Mouse (Mus musculus) midbrain, embryonic 12.5 days (tissue): ENCODE measurements at regions not wholly inside any gene's neighbourhood (a gene's known extent, or its start where the extent isn't known, plus 50 kb on each side); places are given as distances from the start of the nearest gene placed in this dataset.
A peak's percentile ranks its signal among the peaks of the same experiment; 100 is the strongest.
"Not testable (repeated sequence)": the region's sequence is repeated elsewhere in the genome, so short reads cannot be mapped to it uniquely, and the experiment has no call there.

Experiments
- ATAC-seq: fragments of 200-750 bp; cut with Nextera tagmentation; 2 replicates; pipeline ENCODE4 v1.8.0; 2017; ENCODE audit warnings: low read depth, moderate TSS enrichment, moderate library complexity; ENCODE audit not compliant: low FRiP score
- H3K27ac ChIP-seq: fragments of 300-500 bp; sonication (generic); replicated peaks from 2 replicates; pipeline ENCODE4 v1.5.1; 2016; ENCODE audit warnings: mild to moderate bottlenecking
- H3K27me3 ChIP-seq: fragments of 300-500 bp; sonication (generic); 2 replicates; pipeline ENCODE4 v1.6.1; 2016; ENCODE audit warnings: mild to moderate bottlenecking
- H3K36me3 ChIP-seq: fragments of 300-500 bp; sonication (generic); 2 replicates; pipeline ENCODE4 v1.6.1; 2016
- H3K4me1 ChIP-seq: fragments of 300-500 bp; sonication (generic); 2 replicates; pipeline ENCODE4 v1.6.1; 2016
- H3K4me2 ChIP-seq: fragments of 300-500 bp; sonication (generic); replicated peaks from 2 replicates; pipeline ENCODE4 v1.6.1; 2016; ENCODE audit warnings: mild to moderate bottlenecking, moderate library complexity
- H3K4me3 ChIP-seq: fragments of 300-500 bp; sonication (generic); 2 replicates; pipeline ENCODE4 v1.5.1; 2016; ENCODE audit warnings: mild to moderate bottlenecking
- H3K9ac ChIP-seq: fragments of 300-500 bp; sonication (generic); replicated peaks from 2 replicates; pipeline ENCODE4 v1.6.1; 2016; ENCODE audit warnings: mild to moderate bottlenecking, moderate library complexity
- H3K9me3 ChIP-seq: fragments of 300-500 bp; sonication (generic); 2 replicates; pipeline ENCODE4 v1.6.1; 2016; ENCODE audit warnings: mild to moderate bottlenecking
- WGBS: fragments of 180-500 bp; shearing (Covaris S2); methylation state at CpG from one replicate; pipeline ENCODE4 v1.1.7; 2016; 5-methylcytosine and 5-hydroxymethylcytosine counted together

- not testable (repeated sequence) for H3K4me3 ChIP-seq, H3K27me3 ChIP-seq, H3K9me3 ChIP-seq, ATAC-seq, H3K4me1 ChIP-seq, H3K36me3 ChIP-seq, H3K27ac ChIP-seq, H3K4me2 ChIP-seq, H3K9ac ChIP-seq
- 79% methylated on average over 4 of the region's 4 CpGs for WGBS
Observed at GRCm38 (mm10) chr10:26607081-26607480, 146.1 kb upstream of the Arhgap18 start.

DNA sequence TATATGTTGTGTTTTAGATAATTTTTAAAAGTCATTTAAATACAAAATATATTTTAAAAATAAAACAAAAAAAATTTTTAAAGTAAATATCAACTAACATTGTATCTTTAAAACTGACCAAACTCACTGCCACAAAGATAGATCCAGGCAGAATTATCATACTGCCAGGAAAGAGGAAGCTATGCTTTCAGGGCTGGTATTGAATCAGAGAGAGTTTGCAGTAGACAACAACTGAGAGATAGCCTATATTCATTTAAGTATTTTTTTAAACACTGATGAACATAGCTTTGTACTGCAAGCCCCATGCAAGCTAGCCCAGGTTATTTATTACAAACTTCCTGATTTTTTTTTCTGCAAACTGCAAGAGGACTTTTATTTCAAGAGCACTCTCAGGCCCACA lies 142.0 kb upstream of the Arhgap18 start:
- Histone ChIP-seq H3K4me1 (no peaks in the 10 kb centered on the region), H3K27me3 (no peaks in the 10 kb centered on the region), H3K9ac (no peak overlapping the region), H3K9me3 (no peaks in the 10 kb centered on the region), H3K27ac (no peak overlapping the region), H3K4me3 (no peak overlapping the region), H3K4me2 (no peak overlapping the region), H3K36me3 (no peaks in the 10 kb centered on the region)
- ATAC-seq = no peak

DNA sequence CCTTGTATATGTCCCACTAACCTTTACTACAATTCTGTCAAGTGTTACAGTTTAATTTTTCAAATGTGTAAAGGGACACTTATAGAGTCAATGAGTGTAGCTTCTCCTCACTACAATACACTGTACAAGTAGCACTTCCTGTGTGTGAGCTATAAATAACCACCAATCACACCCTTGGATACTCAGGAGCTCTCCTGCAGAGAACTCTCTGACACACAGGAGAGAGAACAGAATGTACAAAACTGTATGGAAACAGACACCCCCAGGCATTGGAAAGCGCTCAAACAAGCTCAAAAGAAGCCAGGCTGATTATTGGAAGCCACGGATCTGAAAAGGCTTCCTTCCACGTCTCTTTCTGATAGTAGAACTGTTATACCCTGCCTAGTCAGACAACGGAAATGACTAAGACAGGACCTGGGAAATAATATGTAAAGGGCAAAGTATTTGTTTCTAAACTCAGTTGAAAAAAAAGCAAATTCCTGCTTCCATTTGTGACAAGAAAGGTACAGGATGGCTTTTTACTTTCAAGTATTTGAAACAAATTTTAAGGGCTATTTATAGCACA lies 122.9 kb upstream of the Arhgap18 start:
- ATAC-seq = no peak
- Histone ChIP-seq H3K9me3 (no peaks in the 10 kb centered on the region), H3K4me1 (no peaks in the 10 kb centered on the region), H3K4me2 (no peak overlapping the region), H3K36me3 (no peaks in the 10 kb centered on the region), H3K27me3 (no peaks in the 10 kb centered on the region), H3K9ac (no peak overlapping the region), H3K4me3 (no peak overlapping the region), H3K27ac (no peak overlapping the region)
- WGBS = 71% methylated on average over 4 of the region's 4 CpGs

DNA sequence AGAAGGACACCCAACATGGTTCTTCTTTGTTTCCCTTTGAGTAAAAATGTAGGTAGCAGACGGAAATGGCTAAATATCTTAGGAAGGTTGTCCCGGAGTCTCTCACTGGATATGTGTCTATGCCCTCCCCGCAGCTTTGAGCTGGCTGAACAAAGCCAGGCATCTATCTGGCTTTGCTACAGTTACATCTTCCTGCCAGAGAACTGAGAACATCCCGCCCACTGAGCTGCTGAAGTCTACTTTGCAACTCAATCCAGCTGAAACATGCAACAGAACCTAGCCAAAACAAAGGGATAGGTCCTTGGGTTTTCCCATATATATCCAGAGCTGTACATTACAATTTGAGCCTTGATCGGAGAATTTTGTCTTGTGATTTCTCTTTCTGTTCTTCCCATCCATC lies 121.0 kb upstream of the Arhgap18 start:
- H3K9me3 ChIP-seq = no peaks in the 10 kb centered on the region
- 93% methylated on average over 5 of the region's 5 CpGs for WGBS
- no peak overlapping the region for H3K4me2 ChIP-seq
- no peaks in the 10 kb centered on the region for H3K36me3 ChIP-seq
- no peak overlapping the region for H3K4me3 ChIP-seq
- H3K4me1 ChIP-seq = no peaks in the 10 kb centered on the region
- H3K27me3 ChIP-seq = no peaks in the 10 kb centered on the region
- no peak overlapping the region for H3K9ac ChIP-seq
- H3K27ac ChIP-seq = no peak overlapping the region
- no peak for ATAC-seq

DNA sequence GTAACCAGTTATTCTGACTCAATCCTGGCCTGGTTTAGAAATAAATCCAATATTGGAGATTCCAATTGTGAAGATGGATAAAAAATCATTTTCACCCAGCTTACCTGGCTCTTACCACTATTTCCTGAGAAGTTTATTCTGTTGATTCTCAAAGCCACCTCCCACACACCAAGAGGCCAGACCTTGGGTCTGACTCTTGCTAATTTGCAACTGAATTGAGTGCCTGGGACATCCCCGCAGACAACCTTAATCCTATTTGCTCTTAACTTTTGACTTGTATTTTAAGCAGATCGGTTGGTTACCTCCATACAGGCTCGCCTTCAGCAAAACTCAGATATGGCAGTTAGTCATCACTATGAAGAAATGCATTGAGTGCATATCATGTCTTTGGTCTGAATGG lies 115.8 kb upstream of the Arhgap18 start:
- ATAC-seq = no peak

GRCm38 (mm10) chr10:26638056-26638455 lies 115.2 kb upstream of the Arhgap18 start:
- Histone ChIP-seq H3K9me3 (no peaks in the 10 kb centered on the region), H3K4me1 (no peaks in the 10 kb centered on the region), H3K36me3 (no peaks in the 10 kb centered on the region), H3K27ac (no peak overlapping the region), H3K27me3 (no peaks in the 10 kb centered on the region), H3K4me3 (no peak overlapping the region), H3K4me2 (no peak overlapping the region), H3K9ac (no peak overlapping the region)
- no peak for ATAC-seq
- WGBS = 65% methylated on average over 4 of the region's 4 CpGs

More for the DNA sequence above, 115.8 kb upstream of the Arhgap18 start:
- H3K4me2 ChIP-seq = no peak overlapping the region
- H3K9me3 ChIP-seq = no peaks in the 10 kb centered on the region
- no peak overlapping the region for H3K9ac ChIP-seq
- no peaks in the 10 kb centered on the region for H3K4me1 ChIP-seq
- no peak overlapping the region for H3K27ac ChIP-seq
- 11% methylated on average over 3 of the region's 3 CpGs for WGBS
- no peaks in the 10 kb centered on the region for H3K36me3 ChIP-seq
- H3K27me3 ChIP-seq = no peaks in the 10 kb centered on the region
- no peak overlapping the region for H3K4me3 ChIP-seq

DNA sequence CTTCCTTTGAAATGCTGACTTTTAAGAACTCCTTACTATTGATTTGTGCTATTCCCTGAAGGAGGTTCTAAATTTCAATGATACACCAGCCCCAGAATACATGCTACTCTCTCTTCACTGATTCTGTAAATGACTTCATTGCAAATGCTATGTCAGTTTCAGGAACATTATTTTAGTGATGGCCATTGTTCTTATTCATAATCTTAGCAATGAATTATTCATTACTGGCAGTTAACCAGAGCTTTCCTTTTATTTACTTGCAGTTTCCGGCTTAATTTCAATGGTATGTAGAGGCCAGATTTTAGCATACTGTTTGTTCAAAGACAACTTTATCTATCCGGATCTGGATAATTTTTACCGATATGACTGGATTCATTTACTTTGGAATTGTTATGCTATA lies 114.1 kb upstream of the Arhgap18 start:
- Histone ChIP-seq H3K4me3 (no peak overlapping the region), H3K4me1 (no peaks in the 10 kb centered on the region), H3K9ac (no peak overlapping the region), H3K27ac (no peak overlapping the region), H3K4me2 (no peak overlapping the region), H3K9me3 (no peaks in the 10 kb centered on the region), H3K36me3 (no peaks in the 10 kb centered on the region), H3K27me3 (no peaks in the 10 kb centered on the region)
- WGBS = 62% methylated on average over 3 of the region's 3 CpGs
- no peak for ATAC-seq

DNA sequence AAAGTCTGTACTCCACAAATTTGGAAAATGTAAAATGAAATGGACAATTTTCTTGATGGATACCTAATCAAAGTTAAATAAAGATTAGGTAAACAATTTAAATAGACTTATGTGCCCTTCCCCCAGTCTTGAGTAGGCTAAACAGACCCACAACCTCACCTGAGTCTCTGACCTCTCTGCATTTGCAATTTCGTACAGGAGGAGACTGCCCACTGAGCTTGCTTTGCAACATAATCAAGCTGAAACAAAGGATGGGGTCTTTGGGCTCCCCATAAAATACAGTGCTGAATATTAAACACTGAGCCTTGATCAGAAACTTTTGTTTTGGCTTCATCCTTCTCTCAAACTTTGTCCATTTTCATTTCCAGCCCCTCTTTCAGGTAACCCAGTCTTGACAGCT lies 100.1 kb upstream of the Arhgap18 start:
- Histone ChIP-seq H3K9ac (no peak overlapping the region), H3K9me3 (no peaks in the 10 kb centered on the region), H3K4me1 (no peaks in the 10 kb centered on the region), H3K4me2 (no peak overlapping the region), H3K36me3 (no peaks in the 10 kb centered on the region), H3K27ac (no peak overlapping the region), H3K4me3 (no peak overlapping the region), H3K27me3 (no peaks in the 10 kb centered on the region)
- ATAC-seq = no peak
- WGBS = 81% methylated on average over 1 of the region's 1 CpGs

- ATAC-seq = no peak
- Histone ChIP-seq H3K4me2 (no peak overlapping the region), H3K27me3 (no peaks in the 10 kb centered on the region), H3K27ac (no peak overlapping the region), H3K36me3 (no peaks in the 10 kb centered on the region), H3K4me1 (no peaks in the 10 kb centered on the region), H3K9me3 (no peaks in the 10 kb centered on the region), H3K4me3 (no peak overlapping the region), H3K9ac (no peak overlapping the region)
Observed at GRCm38 (mm10) chr10:26664270-26664669, 89.0 kb upstream of the Arhgap18 start.

DNA sequence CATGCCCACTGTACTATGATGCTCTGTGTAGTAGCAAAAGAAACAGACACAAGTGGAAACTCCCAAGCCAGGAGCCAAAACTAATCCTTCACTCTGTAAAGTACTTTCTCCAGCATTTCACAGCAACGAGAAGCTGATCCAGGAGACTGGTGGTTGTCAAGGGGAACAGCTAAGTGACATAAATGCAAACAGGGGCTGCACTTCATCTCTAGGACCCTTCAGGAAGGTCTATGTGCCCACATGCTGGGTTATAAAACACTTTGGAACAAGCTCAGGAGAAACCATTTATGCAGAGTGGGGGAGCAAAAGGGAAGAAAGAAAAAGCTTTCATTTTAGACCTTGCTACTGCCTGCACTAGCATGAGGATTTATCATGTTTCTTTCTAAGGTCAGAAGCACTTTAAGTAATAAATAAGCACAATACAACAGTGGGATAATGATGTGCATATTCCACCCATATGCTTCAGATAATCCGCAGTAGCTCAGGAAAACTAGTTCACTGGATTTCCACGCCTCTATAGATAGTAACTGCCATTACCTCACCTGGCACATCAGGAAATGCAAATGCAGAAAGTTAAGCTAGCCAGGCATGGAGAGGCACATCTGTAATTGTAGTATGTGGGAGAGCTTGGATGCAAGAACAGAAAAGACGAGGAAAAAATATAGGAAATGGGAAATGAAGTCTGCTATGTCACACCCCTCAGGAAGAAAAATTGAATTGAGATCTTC lies 73.6 kb upstream of the Arhgap18 start:
- H3K36me3 ChIP-seq = no peaks in the 10 kb centered on the region
- 57% methylated on average over 4 of the region's 4 CpGs for WGBS

GRCm38 (mm10) chr10:26694761-26695160 lies 58.5 kb upstream of the Arhgap18 start:
- 55% methylated on average over 2 of the region's 2 CpGs for WGBS
- H3K4me1 ChIP-seq = 0 out of 2 replicates have a peak, but pooled peaks cover 3% of the 10 kb centered on the region
- peak overlapping the region; percentile 81 for H3K4me2 ChIP-seq
- H3K27ac ChIP-seq = no peak overlapping the region
- peak overlapping the region; percentile 51; the same call in 1 of the 2 replicates for H3K4me3 ChIP-seq
- no peaks in the 10 kb centered on the region for H3K9me3 ChIP-seq
- peaks cover 4% of the 10 kb centered on the region; the same call in 1 of the 2 replicates for H3K27me3 ChIP-seq
- H3K36me3 ChIP-seq = no peaks in the 10 kb centered on the region
- no peak overlapping the region for H3K9ac ChIP-seq
- ATAC-seq = peak; percentile 27; the same call in 1 of the 2 replicates

More for the DNA sequence above, 73.6 kb upstream of the Arhgap18 start:
- Histone ChIP-seq H3K9ac (no peak overlapping the region), H3K4me3 (no peak overlapping the region), H3K27me3 (no peaks in the 10 kb centered on the region), H3K4me2 (no peak overlapping the region), H3K9me3 (no peaks in the 10 kb centered on the region), H3K4me1 (no peaks in the 10 kb centered on the region), H3K27ac (no peak overlapping the region)
- ATAC-seq = 0 out of 2 replicates have a peak, but pooled peaks have one; percentile 12

GRCm38 (mm10) chr10:26695212-26695933 lies 57.8 kb upstream of the Arhgap18 start:
- Histone ChIP-seq H3K9ac (peak overlapping the region; percentile 62), H3K4me1 (0 out of 2 replicates have a peak, but pooled peaks cover 3% of the 10 kb centered on the region), H3K4me3 (peak overlapping the region; percentile 51), H3K4me2 (peak overlapping the region; percentile 81), H3K27me3 (peaks cover 4% of the 10 kb centered on the region; the same call in 1 of the 2 replicates), H3K36me3 (no peaks in the 10 kb centered on the region), H3K9me3 (no peaks in the 10 kb centered on the region), H3K27ac (peak overlapping the region; percentile 66)
- 2% methylated on average over 25 of the region's 25 CpGs for WGBS
- ATAC-seq = peak; percentile 94
